Mouse (Mus musculus): Measurements from ENCODE around the gene Ube2l6. TPM values are rescaled to one million over a fixed set of nuclear protein-coding genes. Genes with fewer than 3 reads are reported as not detected.
A peak's percentile ranks its signal among the peaks of the same experiment; 100 is the strongest.
"Not testable (repeated sequence)": the region's sequence is repeated elsewhere in the genome, so short reads cannot be mapped to it uniquely, and the experiment has no call there.

Ube2l6 gene
- total and polyA plus RNA-seq, 2 experiments = 44.3 to 106 TPM

DNA sequence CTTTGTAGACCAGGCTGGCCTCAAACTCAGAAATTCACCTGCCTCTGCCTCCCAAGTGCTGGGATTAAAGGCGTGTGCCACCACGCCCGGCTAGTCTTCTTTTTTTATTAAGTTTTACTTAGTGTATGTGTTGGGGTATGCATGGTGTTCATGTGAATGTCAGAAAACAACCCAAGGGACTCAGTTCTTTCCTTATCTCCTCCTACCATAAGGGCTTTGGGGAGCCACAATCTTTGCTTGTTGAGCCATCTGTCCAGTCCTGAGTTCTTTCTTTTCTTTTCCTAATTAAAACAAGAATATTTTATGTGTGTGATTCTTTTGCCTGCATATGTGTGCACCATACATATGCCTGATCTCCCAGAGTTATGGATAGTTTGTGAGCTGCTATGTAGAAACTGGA is 5.5 kb upstream of the Ube2l6 start:
- H3K4me1 ChIP-seq (ENCODE audit: control insufficient read depth, insufficient read depth, low read length) = peaks cover 7% of the 10 kb centered on the region
- no peak for DNase-seq (ENCODE audit: extremely low read depth, low read depth, low spot score)
- H3K9ac ChIP-seq (ENCODE audit: low read depth, low read length) = no peak overlapping the region
- no peak for TF ChIP-seq POLR2A (IDR thresholded peaks at IDR 0.05; ENCODE audit: extremely low read depth, insufficient read depth, low read length)
- no peak for TF ChIP-seq CTCF (IDR thresholded peaks at IDR 0.05; ENCODE audit: low read depth, low read length)
- H3K36me3 ChIP-seq (ENCODE audit: control insufficient read depth, insufficient read depth, low read length) = no peaks in the 10 kb centered on the region
- no peaks in the 10 kb centered on the region for H3K79me2 ChIP-seq (ENCODE audit: control insufficient read depth, insufficient read depth, low read length)
- H3K27ac ChIP-seq (replicated peaks; ENCODE audit: insufficient read depth, low read depth, low read length) = no peak overlapping the region
- H3K27me3 ChIP-seq (ENCODE audit: control insufficient read depth, insufficient read depth, low read length) = no peaks in the 10 kb centered on the region
- no peak overlapping the region for H3K4me3 ChIP-seq (ENCODE audit: insufficient read depth, low read depth, low read length)
- over 99% methylated on average over 3 of the region's 3 CpGs for WGBS

DNA sequence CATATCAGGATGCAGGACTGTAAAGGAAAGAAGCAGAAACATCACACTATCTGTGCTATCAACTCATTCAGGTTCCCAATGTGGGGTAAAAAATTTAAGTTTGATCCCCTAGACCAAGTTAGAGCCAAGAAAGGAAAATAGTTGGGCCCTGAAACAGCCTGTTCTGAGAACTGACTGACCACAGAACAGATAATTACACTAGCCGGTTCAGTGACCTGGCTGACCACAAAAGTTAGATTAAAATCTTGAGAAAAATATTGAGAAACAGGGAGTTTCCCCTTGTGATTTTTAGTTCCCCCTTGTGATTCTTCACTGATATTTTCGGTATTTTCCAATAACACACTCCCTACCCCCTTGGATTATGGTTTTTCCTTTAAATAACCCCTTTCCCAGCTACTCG is 4.8 kb upstream of the Ube2l6 start:
- Histone ChIP-seq H3K9ac (ENCODE audit: low read depth, low read length) (no peak overlapping the region), H3K36me3 (ENCODE audit: control insufficient read depth, insufficient read depth, low read length) (no peaks in the 10 kb centered on the region), H3K79me2 (ENCODE audit: control insufficient read depth, insufficient read depth, low read length) (no peaks in the 10 kb centered on the region), H3K27me3 (ENCODE audit: control insufficient read depth, insufficient read depth, low read length) (no peaks in the 10 kb centered on the region), H3K27ac (replicated peaks; ENCODE audit: insufficient read depth, low read depth, low read length) (no peak overlapping the region), H3K4me1 (ENCODE audit: control insufficient read depth, insufficient read depth, low read length) (peaks cover 9% of the 10 kb centered on the region), H3K4me3 (ENCODE audit: insufficient read depth, low read depth, low read length) (no peak overlapping the region)
- 72% methylated on average over 3 of the region's 3 CpGs for WGBS
- no peak for DNase-seq (ENCODE audit: extremely low read depth, low read depth, low spot score)
- TF ChIP-seq POLR2A (IDR thresholded peaks at IDR 0.05; ENCODE audit: extremely low read depth, insufficient read depth, low read length) (no peak), CTCF (IDR thresholded peaks at IDR 0.05; ENCODE audit: low read depth, low read length) (no peak)

DNA sequence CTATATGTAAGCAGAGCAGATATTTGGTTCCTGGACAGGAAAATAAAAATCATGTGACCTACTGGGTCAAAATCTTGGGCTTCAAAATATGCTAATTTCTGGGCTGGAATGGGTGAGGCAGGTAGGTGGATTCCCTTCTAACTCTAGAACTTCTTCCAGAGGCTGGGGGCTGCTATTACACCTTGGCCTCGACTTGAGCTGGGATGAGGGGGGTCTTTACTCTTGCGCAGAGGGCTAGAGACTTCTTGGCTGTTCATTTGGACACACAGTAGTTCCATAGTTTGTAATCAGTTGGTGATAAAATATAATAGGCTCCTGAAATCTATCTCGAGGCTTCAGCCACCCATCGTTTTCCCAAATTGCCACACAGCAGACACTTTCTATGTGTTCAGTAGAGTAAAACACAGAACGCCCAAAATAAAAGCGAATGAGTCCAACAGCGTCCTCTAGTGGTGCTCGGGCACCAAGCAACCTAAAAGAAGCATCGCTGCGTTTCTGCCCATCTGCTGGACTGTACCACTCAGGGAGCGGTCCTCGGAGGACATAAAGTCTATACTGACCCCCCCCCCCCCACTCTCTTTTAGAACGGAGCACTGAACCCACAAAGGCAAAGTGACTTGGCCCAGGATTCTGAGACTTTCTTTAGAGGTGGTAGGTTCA is 665 bp upstream of the Ube2l6 start:
- 10% methylated on average over 13 of the region's 13 CpGs for WGBS

DNA sequence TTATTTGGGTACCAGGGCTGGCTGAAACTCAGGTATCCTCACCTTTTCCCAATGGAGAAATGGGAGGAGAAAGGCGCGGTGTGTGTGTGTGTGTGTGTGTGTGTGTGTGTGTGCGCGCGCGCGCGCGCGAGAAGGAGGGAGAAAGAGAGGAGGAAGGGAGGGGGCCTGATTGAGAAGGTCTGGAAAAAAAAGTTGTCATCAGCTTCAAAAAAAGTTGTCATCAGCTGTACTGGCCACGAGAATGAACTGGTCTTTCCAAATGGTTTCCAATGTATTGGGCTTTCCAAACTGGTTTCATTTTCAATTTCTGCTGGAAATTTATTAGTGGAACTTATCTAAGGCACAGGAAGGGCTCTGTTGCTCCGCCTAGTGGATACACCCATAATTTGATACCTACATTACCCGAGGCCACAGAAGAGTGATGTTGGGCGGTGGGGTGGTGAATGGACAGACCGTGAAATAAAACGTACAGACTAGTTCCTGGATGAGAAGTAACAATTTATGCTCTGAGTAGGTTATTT is 473 bp downstream of the Ube2l6 start:
- WGBS = under 1% methylated on average over 16 of the region's 16 CpGs
- peaks cover 12% of the 10 kb centered on the region; the same call in 1 of the 2 replicates for H3K36me3 ChIP-seq (ENCODE audit: control insufficient read depth, insufficient read depth, low read length)
- peaks cover 16% of the 10 kb centered on the region for H3K4me1 ChIP-seq (ENCODE audit: control insufficient read depth, insufficient read depth, low read length)
- peak overlapping the region; percentile 57 for H3K4me3 ChIP-seq (ENCODE audit: insufficient read depth, low read depth, low read length)
- peak overlapping the region; percentile 62 for H3K9ac ChIP-seq (ENCODE audit: low read depth, low read length)
- TF ChIP-seq POLR2A (IDR thresholded peaks at IDR 0.05; ENCODE audit: extremely low read depth, insufficient read depth, low read length) (no peak), CTCF (IDR thresholded peaks at IDR 0.05; ENCODE audit: low read depth, low read length) (peak; percentile 42; the same call in 1 of the 2 replicates)
- peaks cover 9% of the 10 kb centered on the region; the same call in 1 of the 2 replicates for H3K79me2 ChIP-seq (ENCODE audit: control insufficient read depth, insufficient read depth, low read length)
- H3K27me3 ChIP-seq (ENCODE audit: control insufficient read depth, insufficient read depth, low read length) = no peaks in the 10 kb centered on the region
- peak overlapping the region; percentile 81 for H3K27ac ChIP-seq (replicated peaks; ENCODE audit: insufficient read depth, low read depth, low read length)
- peak; percentile 88 for DNase-seq (ENCODE audit: extremely low read depth, low read depth, low spot score)

More for the DNA sequence above, 665 bp upstream of the Ube2l6 start:
- H3K27me3 ChIP-seq (ENCODE audit: control insufficient read depth, insufficient read depth, low read length) = no peaks in the 10 kb centered on the region
- DNase-seq (ENCODE audit: extremely low read depth, low read depth, low spot score) = peak; percentile 66
- H3K4me1 ChIP-seq (ENCODE audit: control insufficient read depth, insufficient read depth, low read length) = peaks cover 16% of the 10 kb centered on the region
- 0 out of 2 replicates have a peak, but pooled peaks cover 1% of the 10 kb centered on the region for H3K36me3 ChIP-seq (ENCODE audit: control insufficient read depth, insufficient read depth, low read length)
- TF ChIP-seq CTCF (IDR thresholded peaks at IDR 0.05; ENCODE audit: low read depth, low read length) = peak; percentile 85
- no peak for TF ChIP-seq POLR2A (IDR thresholded peaks at IDR 0.05; ENCODE audit: extremely low read depth, insufficient read depth, low read length)
- H3K27ac ChIP-seq (replicated peaks; ENCODE audit: insufficient read depth, low read depth, low read length) = peak overlapping the region; percentile 81
- H3K9ac ChIP-seq (ENCODE audit: low read depth, low read length) = peak overlapping the region; percentile 62
- peak overlapping the region; percentile 57 for H3K4me3 ChIP-seq (ENCODE audit: insufficient read depth, low read depth, low read length)
- peaks cover 9% of the 10 kb centered on the region; the same call in 1 of the 2 replicates for H3K79me2 ChIP-seq (ENCODE audit: control insufficient read depth, insufficient read depth, low read length)

DNA sequence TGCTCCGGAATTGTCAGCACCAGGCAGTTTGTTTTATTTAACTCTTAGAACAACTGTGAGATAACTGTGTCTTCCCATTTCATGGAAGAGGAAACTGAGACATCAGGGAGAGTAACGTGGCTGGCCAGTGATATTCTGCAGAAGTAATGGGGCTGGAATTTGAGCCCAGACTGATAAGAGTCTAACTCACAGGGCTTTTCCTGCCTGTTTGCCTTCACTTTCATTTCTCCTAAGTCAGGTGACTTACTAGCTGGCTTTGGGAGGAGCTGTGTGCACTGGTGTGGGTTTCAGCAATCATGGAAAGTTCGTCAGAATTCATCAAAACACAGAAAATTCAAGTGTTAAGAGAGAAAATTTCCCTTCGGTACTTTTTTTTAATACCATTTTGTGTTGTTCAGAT is 1.7 kb downstream of the Ube2l6 start:
- Histone ChIP-seq H3K9ac (ENCODE audit: low read depth, low read length) (peak overlapping the region; percentile 22; the same call in 1 of the 2 replicates), H3K79me2 (ENCODE audit: control insufficient read depth, insufficient read depth, low read length) (peaks cover 9% of the 10 kb centered on the region; the same call in 1 of the 2 replicates), H3K27ac (replicated peaks; ENCODE audit: insufficient read depth, low read depth, low read length) (peak overlapping the region; percentile 55), H3K4me1 (ENCODE audit: control insufficient read depth, insufficient read depth, low read length) (peaks cover 16% of the 10 kb centered on the region), H3K27me3 (ENCODE audit: control insufficient read depth, insufficient read depth, low read length) (no peaks in the 10 kb centered on the region), H3K4me3 (ENCODE audit: insufficient read depth, low read depth, low read length) (peak overlapping the region; percentile 27; the same call in 1 of the 2 replicates), H3K36me3 (ENCODE audit: control insufficient read depth, insufficient read depth, low read length) (peaks cover 17% of the 10 kb centered on the region)
- WGBS = 25% methylated on average over 4 of the region's 4 CpGs
- peak; percentile 93 for DNase-seq (ENCODE audit: extremely low read depth, low read depth, low spot score)
- no peak for TF ChIP-seq CTCF (IDR thresholded peaks at IDR 0.05; ENCODE audit: low read depth, low read length)
- TF ChIP-seq POLR2A (IDR thresholded peaks at IDR 0.05; ENCODE audit: extremely low read depth, insufficient read depth, low read length) = no peak

DNA sequence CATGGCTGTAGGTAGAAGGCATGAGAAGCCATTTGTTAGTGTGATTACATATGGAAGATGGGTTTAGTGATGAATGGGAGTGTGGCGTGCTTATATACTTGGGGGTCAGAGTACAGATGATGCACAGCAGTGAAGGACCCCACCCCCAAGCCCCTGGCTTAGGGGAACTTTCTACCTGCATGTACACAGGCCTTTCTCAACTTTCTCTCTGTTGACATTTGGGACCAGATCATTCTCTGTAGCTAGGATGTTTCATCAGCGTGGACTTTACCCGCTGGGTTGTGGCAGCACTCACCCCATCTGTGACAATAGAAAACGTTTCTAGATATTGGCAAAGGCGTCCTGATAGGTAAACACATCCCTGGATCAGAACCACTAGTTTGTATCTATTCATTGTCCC is 2.6 kb downstream of the Ube2l6 start:
- 24% methylated on average over 5 of the region's 5 CpGs for WGBS
- peak overlapping the region; percentile 90 for H3K27ac ChIP-seq (replicated peaks; ENCODE audit: insufficient read depth, low read depth, low read length)
- peak; percentile 90 for DNase-seq (ENCODE audit: extremely low read depth, low read depth, low spot score)

More for the DNA sequence above, 2.6 kb downstream of the Ube2l6 start:
- Histone ChIP-seq H3K4me1 (ENCODE audit: control insufficient read depth, insufficient read depth, low read length) (peaks cover 14% of the 10 kb centered on the region), H3K36me3 (ENCODE audit: control insufficient read depth, insufficient read depth, low read length) (peaks cover 23% of the 10 kb centered on the region)
- H3K4me3 ChIP-seq (ENCODE audit: insufficient read depth, low read depth, low read length); H3K9ac ChIP-seq (ENCODE audit: low read depth, low read length); H3K79me2 ChIP-seq (ENCODE audit: control insufficient read depth, insufficient read depth, low read length); H3K27me3 ChIP-seq (ENCODE audit: control insufficient read depth, insufficient read depth, low read length): not testable (repeated sequence)
